Comparison of ENCODE assay signal across 11 mouse cellular contexts in genomic region chr1:176993141-176994010, GRCm38 (mm10).
DNase-seq lines count a peak whose midpoint lies in the region; ATAC-seq and TF ChIP-seq lines count a peak whose summit lies in the region.
"Had no signal": no experiment of that assay in that cellular context is flagged by ENCODE, and none has a peak within 500 bp of the region (broad histone marks: within the 10 kb centered on the region; RNA-seq: fewer than 3 reads in every experiment).

No protein-coding gene starts in this region.

- H3K27me3 ChIP-seq in E14TG2a.4 (ENCODE audit: insufficient read depth, low read length): peaks cover 15% of the 10 kb centered on the region; the same call in 1 of the 2 replicates
- H3K27me3 ChIP-seq in embryonic facial prominence, embryonic 12.5 days: 0 out of 2 replicates have a peak, but pooled peaks cover 4% of the 10 kb centered on the region
- H3K27me3 ChIP-seq in hindbrain, embryonic 15.5 days: no peaks in the 10 kb centered on the region
- H3K27me3 ChIP-seq in neural tube, embryonic 13.5 days: no peaks in the 10 kb centered on the region
- H3K27me3 ChIP-seq in stomach, postnatal 0 days (ENCODE audit: control insufficient read depth, insufficient read depth, low read length): no peaks in the 10 kb centered on the region

- no peak overlapping the region for H3K9ac ChIP-seq in embryonic facial prominence, embryonic 12.5 days
- no peak overlapping the region for H3K9ac ChIP-seq in hindbrain, embryonic 15.5 days
- no peak overlapping the region for H3K9ac ChIP-seq in neural tube, embryonic 13.5 days
- no peak overlapping the region for H3K9ac ChIP-seq in stomach, postnatal 0 days (ENCODE audit: low read length)
- H3K9ac ChIP-seq: lung, embryonic 14.5 days had no signal

- peaks cover 80% of the 10 kb centered on the region for H3K4me1 ChIP-seq in E14TG2a.4 (replicated peaks; ENCODE audit: low read depth, low read length)
- peaks cover 45% of the 10 kb centered on the region for H3K4me1 ChIP-seq in embryonic facial prominence, embryonic 12.5 days
- peaks cover 51% of the 10 kb centered on the region for H3K4me1 ChIP-seq in hindbrain, embryonic 15.5 days (replicated peaks)
- peaks cover 69% of the 10 kb centered on the region for H3K4me1 ChIP-seq in neural tube, embryonic 13.5 days (replicated peaks)
- H3K4me1 ChIP-seq in stomach, postnatal 0 days (replicated peaks; ENCODE audit: control insufficient read depth, insufficient read depth): peaks cover 4% of the 10 kb centered on the region; the same call in 1 of the 2 replicates

- TF ChIP-seq EP300 in stomach, postnatal 0 days (optimal IDR thresholded peaks at IDR 0.05): no peak

- no peaks in the 10 kb centered on the region for H3K9me3 ChIP-seq in E14TG2a.4 (ENCODE audit: low read length)
- no peaks in the 10 kb centered on the region for H3K9me3 ChIP-seq in embryonic facial prominence, embryonic 12.5 days
- H3K9me3 ChIP-seq in hindbrain, embryonic 15.5 days: no peaks in the 10 kb centered on the region
- H3K9me3 ChIP-seq in neural tube, embryonic 13.5 days: no peaks in the 10 kb centered on the region
- H3K9me3 ChIP-seq in stomach, postnatal 0 days (ENCODE audit: control insufficient read depth, low read length): no peaks in the 10 kb centered on the region

- no peaks in the 10 kb centered on the region for H3K36me3 ChIP-seq in E14TG2a.4 (ENCODE audit: insufficient read depth, low read length)
- H3K36me3 ChIP-seq in embryonic facial prominence, embryonic 12.5 days: no peaks in the 10 kb centered on the region
- H3K36me3 ChIP-seq in hindbrain, embryonic 15.5 days: no peaks in the 10 kb centered on the region
- H3K36me3 ChIP-seq in neural tube, embryonic 13.5 days: no peaks in the 10 kb centered on the region
- H3K36me3 ChIP-seq in stomach, postnatal 0 days (ENCODE audit: control insufficient read depth, insufficient read depth, low read length): no peaks in the 10 kb centered on the region

- peak overlapping the region; percentile 68 for H3K27ac ChIP-seq in embryonic facial prominence, embryonic 12.5 days
- peak overlapping the region; percentile 77 for H3K27ac ChIP-seq in hindbrain, embryonic 15.5 days (replicated peaks)
- H3K27ac ChIP-seq in neural tube, embryonic 13.5 days (replicated peaks): peak overlapping the region; percentile 85
- no peak overlapping the region for H3K27ac ChIP-seq in stomach, postnatal 0 days (replicated peaks)

- DNase-seq in stomach, postnatal 0 days (ENCODE audit: low spot score): no peak
- DNase-seq in right cerebral cortex, postnatal 14 days: no peak
- no peak for DNase-seq in urinary bladder, postnatal 14 days (ENCODE audit: low spot score)
- no peak for DNase-seq in cerebellum, postnatal 25 days
- DNase-seq: cerebellum, adult 9-11 months; right cerebral cortex, postnatal 4 days had no signal

- H3K4me2 ChIP-seq in embryonic facial prominence, embryonic 12.5 days (replicated peaks): no peak overlapping the region
- no peak overlapping the region for H3K4me2 ChIP-seq in hindbrain, embryonic 15.5 days
- H3K4me2 ChIP-seq in neural tube, embryonic 13.5 days: no peak overlapping the region
- no peak overlapping the region for H3K4me2 ChIP-seq in stomach, postnatal 0 days (replicated peaks; ENCODE audit: low read depth)
- H3K4me2 ChIP-seq: lung, embryonic 14.5 days had no signal

- 80% methylated on average over 18 of the region's 18 CpGs for WGBS in embryonic facial prominence, embryonic 12.5 days
- 66% methylated on average over 18 of the region's 18 CpGs for WGBS in hindbrain, embryonic 15.5 days
- 74% methylated on average over 18 of the region's 18 CpGs for WGBS in neural tube, embryonic 13.5 days
- WGBS in stomach, postnatal 0 days: 77% methylated on average over 18 of the region's 18 CpGs

- ATAC-seq in embryonic facial prominence, embryonic 12.5 days (ENCODE audit: insufficient number of reproducible peaks, insufficient read depth, low FRiP score, low TSS enrichment): no peak
- no peak for ATAC-seq in hindbrain, embryonic 15.5 days (ENCODE audit: low FRiP score, low read depth)
- ATAC-seq in neural tube, embryonic 13.5 days (ENCODE audit: low read depth): no peak
- ATAC-seq in stomach, postnatal 0 days (ENCODE audit: low FRiP score, low TSS enrichment): no peak

- TF ChIP-seq CTCF in E14TG2a.4 (conservative IDR thresholded peaks at IDR 0.05; ENCODE audit: low read length): no peak
- no peak for TF ChIP-seq CTCF in stomach, postnatal 0 days (IDR thresholded peaks at IDR 0.05; ENCODE audit: low read depth)

- peak overlapping the region; percentile 39; the same call in 1 of the 2 replicates for H3K4me3 ChIP-seq in E14TG2a.4 (replicated peaks; ENCODE audit: low read length)
- no peak overlapping the region for H3K4me3 ChIP-seq in embryonic facial prominence, embryonic 12.5 days
- no peak overlapping the region for H3K4me3 ChIP-seq in hindbrain, embryonic 15.5 days
- no peak overlapping the region for H3K4me3 ChIP-seq in neural tube, embryonic 13.5 days
- no peak overlapping the region for H3K4me3 ChIP-seq in stomach, postnatal 0 days (ENCODE audit: low read depth, low read length)
